ENCODE assay signal across 8 mouse cellular contexts in genomic region chr11:53735682-53736245, GRCm38 (mm10). TPM values are rescaled to one million over a fixed set of nuclear protein-coding genes. Genes with fewer than 3 reads are reported as not detected.
A peak's percentile ranks its signal among the peaks of the same experiment; 100 is the strongest.
DNase-seq lines count a peak whose midpoint lies in the region; ATAC-seq lines count a peak whose summit lies in the region.

No protein-coding gene starts in this region.

- peak overlapping the region; percentile 39; the same call in 1 of the 2 replicates for H3K4me3 ChIP-seq in embryonic facial prominence, embryonic 10.5 days
- H3K4me3 ChIP-seq in heart, embryonic 10.5 days, result peak overlapping the region; percentile 38

- ATAC-seq in monocyte, adult 5-6 weeks (replicated peaks; ENCODE audit: insufficient number of reproducible peaks, low FRiP score, low TSS enrichment, poor library complexity, severe bottlenecking), result peak; percentile 92

- H3K36me3 ChIP-seq in embryonic facial prominence, embryonic 10.5 days (replicated peaks), result no peaks in the 10 kb centered on the region
- H3K36me3 ChIP-seq in heart, embryonic 10.5 days, result no peaks in the 10 kb centered on the region

- DNase-seq in 416B (ENCODE audit: low read depth) (peak; percentile 91), liver (peak; percentile 72)
- DNase-seq in adrenal gland, postnatal 10 days, result peak; percentile 63
- peak; percentile 81 for DNase-seq in embryonic facial prominence, embryonic 10.5 days (ENCODE audit: low spot score)
- peak; percentile 87 for DNase-seq in heart, embryonic 10.5 days (ENCODE audit: low spot score)
- peak; percentile 55 for DNase-seq in kidney, adult 9 months
- peak; percentile 67 to 78 for DNase-seq in spleen, postnatal 4 days (ENCODE audit: low spot score in 2 of 2)

- H3K27ac ChIP-seq in embryonic facial prominence, embryonic 10.5 days (replicated peaks), result no peak overlapping the region; the same call in 1 of the 2 replicates
- H3K27ac ChIP-seq in heart, embryonic 10.5 days, result no peak overlapping the region

- H3K4me1 ChIP-seq in embryonic facial prominence, embryonic 10.5 days, result no peaks in the 10 kb centered on the region
- no peaks in the 10 kb centered on the region; the same call in 1 of the 2 replicates for H3K4me1 ChIP-seq in heart, embryonic 10.5 days

- WGBS in embryonic facial prominence, embryonic 10.5 days, result 27% methylated on average over 17 of the region's 17 CpGs
- 29% methylated on average over 17 of the region's 17 CpGs for WGBS in heart, embryonic 10.5 days

- H3K27me3 ChIP-seq in embryonic facial prominence, embryonic 10.5 days (replicated peaks; ENCODE audit: low read depth, poor library complexity, severe bottlenecking), result no peaks in the 10 kb centered on the region
- no peaks in the 10 kb centered on the region for H3K27me3 ChIP-seq in heart, embryonic 10.5 days (ENCODE audit: insufficient read depth, poor library complexity, severe bottlenecking)

- H3K9me3 ChIP-seq in embryonic facial prominence, embryonic 10.5 days, result no peaks in the 10 kb centered on the region
- no peaks in the 10 kb centered on the region for H3K9me3 ChIP-seq in heart, embryonic 10.5 days

RNA-seq across cellular contexts. Expression of gene Il5, which starts 15.2 kb away (rescaled TPM):
- total RNA-seq in adrenal gland, postnatal 10 days (2021), result not detected
- not detected in 2 replicates for polyA plus RNA-seq in embryonic facial prominence, embryonic 10.5 days (2016; fragmentation: Nextera tagmentation; extraction: Ambion mirVana)
- not detected in 2 replicates for polyA plus RNA-seq in heart, embryonic 10.5 days (2016; fragmentation: Nextera tagmentation; extraction: Ambion mirVana)
- not detected in 3 replicates for total RNA-seq in monocyte, adult 5-6 weeks (2017)

RNA-seq across cellular contexts. Expression of gene Rad50, which starts 28.6 kb away (rescaled TPM):
- total RNA-seq in adrenal gland, postnatal 10 days (2021), result 10 to 100 TPM; 12.6 to 16.8 TPM
- 24.6 and 25.8 TPM in 2 replicates for polyA plus RNA-seq in embryonic facial prominence, embryonic 10.5 days (2016; fragmentation: Nextera tagmentation; extraction: Ambion mirVana)
- polyA plus RNA-seq in heart, embryonic 10.5 days (2016; fragmentation: Nextera tagmentation; extraction: Ambion mirVana), result 22.0 and 26.5 TPM in 2 replicates
- 27.8 to 53.5 TPM (median 45.6 TPM) in 3 replicates for total RNA-seq in monocyte, adult 5-6 weeks (2017)

RNA-seq across cellular contexts. Expression of gene Irf1, which starts 34.0 kb away (rescaled TPM):
- total RNA-seq in adrenal gland, postnatal 10 days (2021), result 10 to 100 TPM; 20.0 to 36.7 TPM
- 5.6 and 7.0 TPM in 2 replicates for polyA plus RNA-seq in embryonic facial prominence, embryonic 10.5 days (2016; fragmentation: Nextera tagmentation; extraction: Ambion mirVana)
- 7.9 TPM in 2 replicates for polyA plus RNA-seq in heart, embryonic 10.5 days (2016; fragmentation: Nextera tagmentation; extraction: Ambion mirVana)
- total RNA-seq in monocyte, adult 5-6 weeks (2017), result 300 to 388 TPM (median 378 TPM) in 3 replicates

RNA-seq across cellular contexts. Expression of gene Gm17334, which starts 37.2 kb away (rescaled TPM):
- 1 to 10 TPM in 1 of 2 experiments, not detected in 1; 1.2 TPM for total RNA-seq in adrenal gland, postnatal 10 days (2021)
- not detected in 2 replicates for polyA plus RNA-seq in embryonic facial prominence, embryonic 10.5 days (2016; fragmentation: Nextera tagmentation; extraction: Ambion mirVana)
- not detected in 2 replicates for polyA plus RNA-seq in heart, embryonic 10.5 days (2016; fragmentation: Nextera tagmentation; extraction: Ambion mirVana)
- 0.68 TPM in 1 of 3 replicates, not detected in the others for total RNA-seq in monocyte, adult 5-6 weeks (2017)
